Mouse (Mus musculus) right cerebral cortex, adult 2 months (tissue): ENCODE data around the gene Espn.

ENCODE experiments used
- DNase-seq, 2 experiments: peaks; one replicate each; pipeline ENCODE4 v3.0.0; 2021 to 2022; ENCODE audit warnings: low spot score in 2 of 2

Gene Espn

GRCm38 (mm10) chr4:152125161-152126025 is 26.8 kb downstream of the Espn start:
- DNase-seq: no peak

- no peak for DNase-seq
Observed at GRCm38 (mm10) chr4:152124361-152124961, 27.7 kb downstream of the Espn start.

- DNase-seq: no peak
Observed at GRCm38 (mm10) chr4:152121183-152121505, 31.0 kb downstream of the Espn start.

- no peak for DNase-seq
Observed at GRCm38 (mm10) chr4:152120311-152121182, 31.6 kb downstream of the Espn start.

GRCm38 (mm10) chr4:152119396-152120292 is 32.5 kb downstream of the Espn start:
- peak in 1 of 2 experiments; percentile 55 for DNase-seq

GRCm38 (mm10) chr4:152117538-152117937 is 34.6 kb downstream of the Espn start:
- no peak for DNase-seq

GRCm38 (mm10) chr4:152115921-152116612 is 36.1 kb downstream of the Espn start, which contains the start of gene Tnfrsf25:
Gene Tnfrsf25, plus strand, starts transcription at chr4:152115934.
- DNase-seq: no peak

GRCm38 (mm10) chr4:152114080-152114479 is 38.1 kb downstream of the Espn start:
- DNase-seq: no peak

GRCm38 (mm10) chr4:152112329-152112728 is 39.8 kb downstream of the Espn start:
- DNase-seq: no peak

- no peak for DNase-seq
Observed at GRCm38 (mm10) chr4:152110689-152111088, 41.5 kb downstream of the Espn start.

- no peak for DNase-seq
Observed at GRCm38 (mm10) chr4:152109509-152109908, 42.7 kb downstream of the Espn start.

GRCm38 (mm10) chr4:152108673-152109072 is 43.5 kb downstream of the Espn start:
- DNase-seq: no peak

GRCm38 (mm10) chr4:152107971-152108509 is 44.1 kb downstream of the Espn start:
- DNase-seq: peak; percentile 69 to 70

- peak in 1 of 2 experiments; percentile 32 for DNase-seq
Observed at GRCm38 (mm10) chr4:152107493-152107892, 44.7 kb downstream of the Espn start.

GRCm38 (mm10) chr4:152106746-152107145 is 45.4 kb downstream of the Espn start:
- no peak for DNase-seq

GRCm38 (mm10) chr4:152103025-152103424 is 49.1 kb downstream of the Espn start:
- DNase-seq: peak; percentile 86 to 87

GRCm38 (mm10) chr4:152101921-152102320 is 50.2 kb downstream of the Espn start:
- no peak for DNase-seq

- DNase-seq: peak in 1 of 2 experiments; percentile 34
Observed at GRCm38 (mm10) chr4:152101081-152101653, 51.0 kb downstream of the Espn start.

- peak; percentile 79 to 84 for DNase-seq
Observed at GRCm38 (mm10) chr4:152100541-152100940, 51.6 kb downstream of the Espn start.
